Mouse (Mus musculus) midbrain, embryonic 14.5 days (tissue): ENCODE measurements around the gene Mageb16. TPM values are rescaled to one million over a fixed set of nuclear protein-coding genes. Genes with fewer than 3 reads are reported as not detected.
A peak's percentile ranks its signal among the peaks of the same experiment; 100 is the strongest.

Source experiments
- ATAC-seq: fragments of 200-750 bp; cut with Nextera tagmentation; 2 replicates; pipeline ENCODE4 v1.8.0; 2017; ENCODE audit warnings: moderate number of reproducible peaks, moderate library complexity; ENCODE audit not compliant: low FRiP score, low TSS enrichment
- DNase-seq: peaks from one replicate; pipeline ENCODE4 v3.0.0-alpha.2; 2015
- H3K27ac ChIP-seq: fragments of 300-500 bp; sonication (generic); replicated peaks from 2 replicates; pipeline ENCODE4 v1.5.1; 2014; ENCODE audit warnings: mild to moderate bottlenecking, low read depth, low read length, moderate library complexity
- H3K27me3 ChIP-seq: fragments of 300-500 bp; sonication (generic); 2 replicates; pipeline ENCODE4 v1.6.1; 2014; ENCODE audit warnings: low read length, control low read depth, mixed read lengths; ENCODE audit not compliant: control insufficient read depth, insufficient read depth
- H3K36me3 ChIP-seq: fragments of 300-500 bp; sonication (generic); 2 replicates; pipeline ENCODE4 v1.6.1; 2014; ENCODE audit warnings: low read length, control low read depth; ENCODE audit not compliant: control insufficient read depth, insufficient read depth
- H3K4me1 ChIP-seq: fragments of 300-500 bp; sonication (generic); 2 replicates; pipeline ENCODE4 v1.6.1; 2014; ENCODE audit warnings: mild to moderate bottlenecking, antibody characterized with exemption, low read length, control low read depth; ENCODE audit not compliant: control insufficient read depth, insufficient read depth
- H3K4me2 ChIP-seq: fragments of 300-500 bp; sonication (generic); 2 replicates; pipeline ENCODE4 v1.6.1; 2014; ENCODE audit warnings: mild to moderate bottlenecking, low read length, moderate library complexity
- H3K4me3 ChIP-seq: fragments of 300-500 bp; sonication (generic); replicated peaks from 2 replicates; pipeline ENCODE4 v1.5.1; 2014; ENCODE audit warnings: low read depth, low read length
- H3K9ac ChIP-seq: fragments of 300-500 bp; sonication (generic); replicated peaks from 2 replicates; pipeline ENCODE4 v1.6.1; 2014; ENCODE audit warnings: mild to moderate bottlenecking, low read length, moderate library complexity
- H3K9me3 ChIP-seq: fragments of 300-500 bp; sonication (generic); 2 replicates; pipeline ENCODE4 v1.6.1; 2016; ENCODE audit warnings: low read length, control low read depth, mixed read lengths; ENCODE audit not compliant: control insufficient read depth
- WGBS: fragments of 180-500 bp; shearing (Covaris S2); extraction: QIAGEN DNeasy Blood & Tissue Kit; methylation state at CpG from one replicate; pipeline ENCODE4 v1.1.7; 2014; 5-methylcytosine and 5-hydroxymethylcytosine counted together
- polyA plus RNA-seq: library from polyadenylated mRNA; unstranded; fragments of >200 nt; fragmentation: Nextera tagmentation; extraction: Ambion mirVana; gene quantifications from 2 replicates; pipeline ENCODE4 v1.2.1, GENCODE M21; 2014

Gene Mageb16
- polyA plus RNA-seq: 0.23 TPM in 1 of 2 replicates, not detected in the other

- Histone ChIP-seq H3K27ac (no peak within 1 kb of the TSS), H3K4me2 (no peak within 1 kb of the TSS), H3K36me3 (no peaks in the 10 kb centered on the region), H3K9me3 (no peaks in the 10 kb centered on the region), H3K4me1 (no peaks in the 10 kb centered on the region), H3K9ac (no peak within 1 kb of the TSS), H3K27me3 (no peaks in the 10 kb centered on the region), H3K4me3 (no peak within 1 kb of the TSS)
- DNase-seq (no peak), ATAC-seq (no peak)
- 66% methylated on average over 8 of the region's 8 CpGs for WGBS
These were observed at the start of gene Mageb16 for GRCm38 (mm10) chrX:79671411-79671810. Gene Mageb16 (minus strand): TSS chrX:79671435.

- Histone ChIP-seq H3K9ac (no peak overlapping the region), H3K4me3 (no peak overlapping the region), H3K4me2 (no peak overlapping the region), H3K4me1 (no peaks in the 10 kb centered on the region), H3K36me3 (no peaks in the 10 kb centered on the region), H3K27me3 (no peaks in the 10 kb centered on the region), H3K9me3 (no peaks in the 10 kb centered on the region), H3K27ac (no peak overlapping the region)
- DNase-seq (peak; percentile 1), ATAC-seq (no peak)
- 52% methylated on average over 2 of the region's 2 CpGs for WGBS
These were observed 20.1 kb downstream of the Mageb16 start for GRCm38 (mm10) chrX:79651091-79651490.

- no peak overlapping the region for H3K9ac ChIP-seq
- no peaks in the 10 kb centered on the region for H3K36me3 ChIP-seq
- no peak overlapping the region for H3K4me2 ChIP-seq
- H3K27ac ChIP-seq: no peak overlapping the region
- 91% methylated on average over 15 of the region's 15 CpGs for WGBS
- H3K27me3 ChIP-seq: no peaks in the 10 kb centered on the region
- no peak overlapping the region for H3K4me3 ChIP-seq
- ATAC-seq (no peak), DNase-seq (no peak)
- no peaks in the 10 kb centered on the region for H3K9me3 ChIP-seq
- no peaks in the 10 kb centered on the region for H3K4me1 ChIP-seq
These were observed 35.8 kb downstream of the Mageb16 start for GRCm38 (mm10) chrX:79635396-79635795.

GRCm38 (mm10) chrX:79606462-79606861 is 64.8 kb downstream of the Mageb16 start:
- ATAC-seq: no peak
- Histone ChIP-seq H3K4me2 (no peak overlapping the region), H3K9ac (no peak overlapping the region), H3K9me3 (no peaks in the 10 kb centered on the region), H3K27me3 (no peaks in the 10 kb centered on the region), H3K4me1 (no peaks in the 10 kb centered on the region), H3K4me3 (no peak overlapping the region), H3K27ac (no peak overlapping the region), H3K36me3 (no peaks in the 10 kb centered on the region)
- WGBS: 78% methylated on average over 2 of the region's 2 CpGs
- DNase-seq: no peak

Other genes starting within 250 kb of the Mageb16 start
- 0.97 and 1.3 TPM in 2 replicates for gene Gm7173, start 154.2 kb downstream of the Mageb16 start, polyA plus RNA-seq